ENCODE assay signal across 22 mouse cellular contexts in genomic region chr7:29266931-29267330, GRCm38 (mm10). TPM values are rescaled to one million over a fixed set of nuclear protein-coding genes. Genes with fewer than 3 reads are reported as not detected.
DNase-seq lines count a peak whose midpoint lies in the region; ATAC-seq and TF ChIP-seq lines count a peak whose summit lies in the region.
"Had no signal": no experiment of that assay in that cellular context is flagged by ENCODE, and none has a peak within 500 bp of the region (broad histone marks: within the 10 kb centered on the region; RNA-seq: fewer than 3 reads in every experiment).

No protein-coding gene starts in this region.

- no peak overlapping the region for H3K4me3 ChIP-seq in intestine, embryonic 16.5 days (ENCODE audit: low read length)
- H3K4me3 ChIP-seq in intestine, embryonic 15.5 days (replicated peaks) = no peak overlapping the region
- H3K4me3 ChIP-seq in ES-E14 (ENCODE audit: insufficient read depth in 1 of 2, low read depth in 1 of 2, low read length in 2 of 2, poor library complexity in 1 of 2, severe bottlenecking in 1 of 2) = no peak overlapping the region
- H3K4me3 ChIP-seq in limb, embryonic 10.5 days = no peak overlapping the region
- H3K4me3 ChIP-seq: hindbrain, embryonic 10.5 days; midbrain, embryonic 12.5 days had no signal

- peaks cover 37% of the 10 kb centered on the region for H3K4me1 ChIP-seq in intestine, embryonic 16.5 days (ENCODE audit: control insufficient read depth, insufficient read depth, low read length)
- H3K4me1 ChIP-seq in intestine, embryonic 15.5 days (replicated peaks) = peaks cover 21% of the 10 kb centered on the region
- H3K4me1 ChIP-seq in ES-E14 (ENCODE audit: control insufficient read depth in 2 of 2, insufficient read depth in 2 of 2, low read length in 2 of 2, poor library complexity in 1 of 2) = peaks cover 0 to 10% of the 10 kb centered on the region in 2 experiments; a peak in 1 of 4 replicates
- H3K4me1 ChIP-seq in limb, embryonic 10.5 days = peaks cover 16% of the 10 kb centered on the region
- H3K4me1 ChIP-seq: midbrain, embryonic 12.5 days had no signal

- no peaks in the 10 kb centered on the region for H3K9me3 ChIP-seq in intestine, embryonic 16.5 days (ENCODE audit: control insufficient read depth, low read length)
- no peaks in the 10 kb centered on the region for H3K9me3 ChIP-seq in intestine, embryonic 15.5 days
- no peaks in the 10 kb centered on the region for H3K9me3 ChIP-seq in ES-E14 (ENCODE audit: control insufficient read depth, insufficient read depth, low read depth, low read length)
- no peaks in the 10 kb centered on the region for H3K9me3 ChIP-seq in limb, embryonic 10.5 days (replicated peaks)
- H3K9me3 ChIP-seq: hindbrain, embryonic 10.5 days; midbrain, embryonic 12.5 days had no signal

- no peak overlapping the region; the same call in 1 of the 2 replicates for H3K27ac ChIP-seq in intestine, embryonic 16.5 days (ENCODE audit: low read length)
- H3K27ac ChIP-seq in intestine, embryonic 15.5 days = no peak overlapping the region
- no peak overlapping the region for H3K27ac ChIP-seq in ES-E14 (ENCODE audit: insufficient read depth, low read depth, low read length, poor library complexity, severe bottlenecking)
- H3K27ac ChIP-seq in limb, embryonic 10.5 days = no peak overlapping the region
- H3K27ac ChIP-seq: hindbrain, embryonic 10.5 days; liver, embryonic 14.5 days; midbrain, embryonic 12.5 days had no signal

- DNase-seq in ES-E14 (ENCODE audit: low read depth, low spot score) = no peak
- DNase-seq in kidney, adult 8-10 months = peak; percentile 40 to 85
- DNase-seq in kidney, postnatal 14 days = peak; percentile 63
- no peak for DNase-seq in spleen, adult 18-20 months
- DNase-seq in limb, embryonic 10.5 days (ENCODE audit: low spot score) = no peak
- no peak for DNase-seq in frontal cortex, adult 2 months (ENCODE audit: extremely low spot score in 1 of 2, low spot score in 1 of 2)
- DNase-seq: adrenal gland, postnatal 36 days; cerebellum, adult 11-12 months; cerebellum, postnatal 36 days; gastrocnemius, postnatal 25 days; layer of hippocampus, postnatal 36 days; right cerebral cortex, adult 18-20 months had no signal

- no peak overlapping the region for H3K4me2 ChIP-seq in intestine, embryonic 16.5 days (ENCODE audit: low read depth, low read length)
- H3K4me2 ChIP-seq in intestine, embryonic 15.5 days (replicated peaks) = no peak overlapping the region
- H3K4me2 ChIP-seq: midbrain, embryonic 12.5 days had no signal

- no peaks in the 10 kb centered on the region for H3K36me3 ChIP-seq in intestine, embryonic 16.5 days (ENCODE audit: control insufficient read depth, insufficient read depth, low read length)
- H3K36me3 ChIP-seq in intestine, embryonic 15.5 days = 0 out of 2 replicates have a peak, but pooled peaks cover 3% of the 10 kb centered on the region
- H3K36me3 ChIP-seq in ES-E14 (ENCODE audit: control insufficient read depth, insufficient read depth, low read length, poor library complexity, severe bottlenecking) = peaks cover 12% of the 10 kb centered on the region; the same call in 1 of the 2 replicates
- H3K36me3 ChIP-seq in limb, embryonic 10.5 days = no peaks in the 10 kb centered on the region
- H3K36me3 ChIP-seq: hindbrain, embryonic 10.5 days; midbrain, embryonic 12.5 days had no signal

- WGBS in intestine, embryonic 16.5 days = 50% methylated on average over 4 of the region's 4 CpGs
- 57% methylated on average over 4 of the region's 4 CpGs for whole genome bisulfite sequencing in intestine, embryonic 15.5 days
- WGBS in limb, embryonic 10.5 days = 68% methylated on average over 4 of the region's 4 CpGs

- H3K27me3 ChIP-seq in intestine, embryonic 16.5 days (replicated peaks; ENCODE audit: control insufficient read depth, insufficient read depth, low read length) = no peaks in the 10 kb centered on the region
- no peaks in the 10 kb centered on the region for H3K27me3 ChIP-seq in intestine, embryonic 15.5 days (replicated peaks)
- H3K27me3 ChIP-seq in limb, embryonic 10.5 days (ENCODE audit: low read depth, poor library complexity, severe bottlenecking) = no peaks in the 10 kb centered on the region
- H3K27me3 ChIP-seq: midbrain, embryonic 12.5 days had no signal

- no peak overlapping the region for H3K9ac ChIP-seq in intestine, embryonic 16.5 days (ENCODE audit: low read depth, low read length)
- no peak overlapping the region for H3K9ac ChIP-seq in intestine, embryonic 15.5 days
- no peak overlapping the region for H3K9ac ChIP-seq in ES-E14 (ENCODE audit: insufficient read depth, low read depth, low read length, poor library complexity, severe bottlenecking)
- H3K9ac ChIP-seq: liver, embryonic 14.5 days; midbrain, embryonic 12.5 days had no signal

- in situ Hi-C loops in ES-E14 (cut with MboI; ENCODE audit: low sequenced_read_pairs in 2 of 2, unreplicated experiment in 2 of 2) = no loop called here

- 0 out of 2 replicates have a peak, but pooled peaks have one; percentile 16 for ATAC-seq in intestine, embryonic 16.5 days
- ATAC-seq in intestine, embryonic 15.5 days = no peak
- ATAC-seq: CD4-positive, CD25-positive, alpha-beta regulatory T cell, adult 4 months; forebrain, embryonic 14.5 days had no signal

TF ChIP-seq in ES-E14, 5 proteins besides CTCF, POLR2A, EP300 and RAD21:
- TF ChIP-seq HCFC1 (IDR thresholded peaks at IDR 0.05; ENCODE audit: borderline replicate concordance, insufficient read depth, low read length) = no peak
- 0 out of 2 replicates have a peak, but pooled peaks have one; percentile 18 for TF ChIP-seq CHD2 (IDR thresholded peaks at IDR 0.05; ENCODE audit: low read depth, low read length)

RNA-seq across cellular contexts. Expression of gene Spint2, which starts 14.8 kb away (rescaled TPM):
- 626 and 672 TPM in 2 replicates for polyA plus RNA-seq in intestine, embryonic 16.5 days (2015; fragmentation: Nextera tagmentation; extraction: Ambion mirVana)
- polyA plus RNA-seq in intestine, embryonic 15.5 days (2015; fragmentation: Nextera tagmentation; extraction: Ambion mirVana) = 633 and 716 TPM in 2 replicates
- 202 and 424 TPM in 2 replicates for total RNA-seq in ES-E14 (2012; rRNA removed)
- polyA plus RNA-seq in limb, embryonic 10.5 days (2016; fragmentation: Nextera tagmentation; extraction: Ambion mirVana) = 58.8 and 71.8 TPM in 2 replicates
- polyA plus RNA-seq in frontal cortex, adult 2 months (2012; rRNA removed) = 20.3 and 21.4 TPM in 2 replicates

RNA-seq across cellular contexts. Expression of gene 2200002D01Rik, which starts 18.7 kb away (rescaled TPM):
- 261 and 264 TPM in 2 replicates for polyA plus RNA-seq in intestine, embryonic 16.5 days (2015; fragmentation: Nextera tagmentation; extraction: Ambion mirVana)
- 178 and 182 TPM in 2 replicates for polyA plus RNA-seq in intestine, embryonic 15.5 days (2015; fragmentation: Nextera tagmentation; extraction: Ambion mirVana)
- 19.9 and 20.0 TPM in 2 replicates for total RNA-seq in ES-E14 (2012; rRNA removed)
- polyA plus RNA-seq in limb, embryonic 10.5 days (2016; fragmentation: Nextera tagmentation; extraction: Ambion mirVana) = 2.6 and 3.4 TPM in 2 replicates
- 0.34 and 0.40 TPM in 2 replicates for polyA plus RNA-seq in frontal cortex, adult 2 months (2012; rRNA removed)
- total RNA-seq: layer of hippocampus, adult 18-20 months; layer of hippocampus, postnatal 36 days; left cerebral cortex, postnatal 14 days; monocyte, adult 5-6 weeks had no signal

RNA-seq across cellular contexts. Expression of gene Ppp1r14a, which starts 22.2 kb away (rescaled TPM):
- polyA plus RNA-seq in intestine, embryonic 16.5 days (2015; fragmentation: Nextera tagmentation; extraction: Ambion mirVana) = 40.8 and 45.2 TPM in 2 replicates
- 44.3 and 50.7 TPM in 2 replicates for polyA plus RNA-seq in intestine, embryonic 15.5 days (2015; fragmentation: Nextera tagmentation; extraction: Ambion mirVana)
- 10.6 and 11.2 TPM in 2 replicates for total RNA-seq in ES-E14 (2012; rRNA removed)
- polyA plus RNA-seq in limb, embryonic 10.5 days (2016; fragmentation: Nextera tagmentation; extraction: Ambion mirVana) = 5.4 and 6.1 TPM in 2 replicates
- polyA plus RNA-seq in frontal cortex, adult 2 months (2012; rRNA removed) = 22.1 and 26.9 TPM in 2 replicates
- total RNA-seq: monocyte, adult 5-6 weeks had no signal
- polyA plus RNA-seq: CD4-positive, CD25-positive, alpha-beta regulatory T cell, adult 4 months had no signal

RNA-seq across cellular contexts. Expression of gene Yif1b, which starts 28.8 kb away (rescaled TPM):
- 83.1 and 83.7 TPM in 2 replicates for polyA plus RNA-seq in intestine, embryonic 16.5 days (2015; fragmentation: Nextera tagmentation; extraction: Ambion mirVana)
- polyA plus RNA-seq in intestine, embryonic 15.5 days (2015; fragmentation: Nextera tagmentation; extraction: Ambion mirVana) = 77.7 and 86.6 TPM in 2 replicates
- total RNA-seq in ES-E14 (2012; rRNA removed) = 201 and 296 TPM in 2 replicates
- polyA plus RNA-seq in limb, embryonic 10.5 days (2016; fragmentation: Nextera tagmentation; extraction: Ambion mirVana) = 99.8 and 103 TPM in 2 replicates
- polyA plus RNA-seq in frontal cortex, adult 2 months (2012; rRNA removed) = 61.8 and 66.5 TPM in 2 replicates

RNA-seq across cellular contexts. Expression of gene Kcnk6, which starts 34.6 kb away (rescaled TPM):
- 2.5 TPM in 2 replicates for polyA plus RNA-seq in intestine, embryonic 16.5 days (2015; fragmentation: Nextera tagmentation; extraction: Ambion mirVana)
- 1.9 and 2.2 TPM in 2 replicates for polyA plus RNA-seq in intestine, embryonic 15.5 days (2015; fragmentation: Nextera tagmentation; extraction: Ambion mirVana)
- total RNA-seq in ES-E14 (2012; rRNA removed) = 6.2 and 8.5 TPM in 2 replicates
- 0.70 and 1.2 TPM in 2 replicates for polyA plus RNA-seq in limb, embryonic 10.5 days (2016; fragmentation: Nextera tagmentation; extraction: Ambion mirVana)
- polyA plus RNA-seq in frontal cortex, adult 2 months (2012; rRNA removed) = 2.5 TPM in 2 replicates

Comparison
In these comparisons a context has a peak if more than half of its experiments do, and no peak if none do; other contexts are left out.
1. DNase-seq: peak in kidney, adult 8-10 months (2 of 2) and kidney, postnatal 14 days (single experiment); none in ES-E14 (single experiment), spleen, adult 18-20 months (0 of 2), limb, embryonic 10.5 days (single experiment) and frontal cortex, adult 2 months (0 of 2).
2. RNA of gene 2200002D01Rik, which starts 18.7 kb away (polyA plus RNA-seq): 261 to 264 TPM in intestine, embryonic 16.5 days and 178 to 182 TPM in intestine, embryonic 15.5 days; 2.6 to 3.4 TPM in limb, embryonic 10.5 days and 0.34 to 0.40 TPM in frontal cortex, adult 2 months; every median in the first group is over 10 times any median in the second.